Mouse (Mus musculus) testis, adult 2 months (tissue): ENCODE measurements around the gene Abl1.

Experiments used
- CTCF ChIP-seq: fragments of 200-500 bp; IDR thresholded peaks from 2 replicates; pipeline ENCODE4 v1.5.1; 2012; ENCODE audit warnings: low read depth, mild to moderate bottlenecking, inconsistent platforms, low read length, moderate library complexity; ENCODE audit not compliant: control insufficient read depth, insufficient read depth, insufficient replicate concordance
- POLR2A ChIP-seq: fragments of 200-500 bp; IDR thresholded peaks from 2 replicates; pipeline ENCODE4 v1.6.1; 2012; ENCODE audit warnings: low read depth, mild to moderate bottlenecking, inconsistent platforms, low read length, moderate library complexity; ENCODE audit not compliant: control insufficient read depth

GRCm38 (mm10) chr2:31791260-31791659 is 103.1 kb downstream of the Abl1 start:
- TF ChIP-seq POLR2A (no peak), CTCF (no peak)
